Mouse (Mus musculus): ENCODE results near the gene Cyp2u1.

Cyp2u1 gene

GRCm38 (mm10) chr3:131255399-131255981, 47.5 kb downstream of the Cyp2u1 start:
- no peak for DNase-seq (ENCODE audit: low read depth, low spot score)

- DNase-seq (ENCODE audit: low read depth, low spot score), result no peak
Observed at GRCm38 (mm10) chr3:131254991-131255390, 48.0 kb downstream of the Cyp2u1 start.

DNA sequence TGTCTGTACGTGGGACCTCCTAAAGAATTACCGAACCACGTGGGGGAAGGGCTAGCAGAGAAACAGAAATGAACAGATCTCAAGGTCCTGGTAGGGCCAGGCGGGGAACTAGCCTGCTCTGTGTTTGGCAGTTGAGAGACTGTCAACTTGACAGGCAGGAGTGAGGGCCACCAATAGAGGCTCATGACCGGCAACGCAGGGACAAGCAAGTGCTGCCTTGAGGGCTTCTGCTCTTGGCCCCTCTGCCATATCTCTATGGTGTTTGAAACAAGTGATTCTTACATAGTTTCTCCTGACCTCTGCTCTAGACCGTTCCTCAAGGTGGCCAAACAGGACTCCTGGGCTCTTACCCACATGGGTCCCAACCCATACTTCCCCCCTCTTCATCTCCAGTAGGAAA, 51.4 kb downstream of the Cyp2u1 start:
- DNase-seq (ENCODE audit: low read depth, low spot score), result no peak

- DNase-seq (ENCODE audit: low read depth, low spot score), result no peak
Observed at GRCm38 (mm10) chr3:131250978-131251377, 52.0 kb downstream of the Cyp2u1 start.

- no peak for DNase-seq (ENCODE audit: low read depth, low spot score)
Observed at GRCm38 (mm10) chr3:131250283-131250682, 52.7 kb downstream of the Cyp2u1 start.

DNA sequence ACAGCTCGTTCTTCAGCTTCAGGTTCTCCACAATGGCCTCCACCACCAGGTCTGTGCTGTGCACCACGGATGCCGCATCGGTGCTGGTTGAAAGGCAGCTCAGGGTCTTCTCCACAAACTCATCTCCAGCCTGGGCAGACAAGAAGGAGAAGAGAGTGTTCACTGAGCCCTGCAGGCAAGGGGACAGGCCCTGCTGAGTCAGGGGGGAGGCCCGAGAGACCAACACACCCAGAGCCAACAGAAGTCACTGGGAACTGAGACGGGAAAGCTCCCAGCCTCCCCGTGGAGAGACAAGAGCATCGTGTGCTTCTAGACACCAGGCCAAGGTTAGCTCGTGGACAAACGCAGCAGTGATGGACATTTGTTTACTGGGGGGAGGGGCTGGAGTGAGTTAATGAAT, 54.6 kb downstream of the Cyp2u1 start:
- peak; percentile 29 for DNase-seq (ENCODE audit: low read depth, low spot score)

DNA sequence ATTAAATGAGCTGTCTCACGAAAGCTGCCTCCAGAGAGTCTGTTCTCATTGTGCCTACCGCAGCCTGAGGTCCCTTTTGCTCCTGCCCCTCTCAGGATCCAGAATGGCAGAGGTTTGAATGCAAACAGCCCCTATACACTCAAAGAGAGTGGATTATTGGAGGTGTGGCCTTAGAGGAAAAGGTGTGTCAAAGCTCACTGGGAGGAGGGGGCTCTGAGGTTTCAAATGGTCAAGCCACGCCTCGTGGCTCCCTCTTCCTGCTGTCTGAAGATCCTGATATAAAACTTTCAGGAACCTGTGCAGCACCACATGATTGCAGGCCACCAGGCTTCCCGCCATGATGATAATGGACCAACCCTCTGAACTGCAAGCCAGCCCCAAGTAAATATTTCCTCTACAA, 55.2 kb downstream of the Cyp2u1 start:
- DNase-seq (ENCODE audit: low read depth, low spot score), result no peak

DNA sequence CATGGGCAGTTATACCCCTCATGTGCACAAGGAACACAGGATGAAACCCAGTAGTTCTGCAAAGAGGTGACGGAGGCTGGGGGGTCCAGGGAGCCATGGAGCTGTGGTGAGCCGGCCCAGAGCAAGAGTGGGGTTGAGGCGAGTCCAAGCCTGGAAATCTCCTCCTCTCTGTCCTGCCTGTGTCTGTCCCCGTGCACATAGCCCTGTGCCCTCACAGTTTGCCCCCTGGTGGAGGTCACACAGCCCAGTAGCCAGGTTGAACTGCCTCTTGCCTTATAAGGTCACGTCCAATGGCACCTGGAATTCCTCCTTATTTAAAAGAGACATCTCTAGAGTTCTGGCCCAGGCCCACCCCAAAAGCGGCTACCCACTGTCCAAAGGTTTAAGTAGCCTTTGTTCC, 55.6 kb downstream of the Cyp2u1 start:
- no peak for DNase-seq (ENCODE audit: low read depth, low spot score)

GRCm38 (mm10) chr3:131246579-131247046, 56.4 kb downstream of the Cyp2u1 start:
- no peak for DNase-seq (ENCODE audit: low read depth, low spot score)

DNA sequence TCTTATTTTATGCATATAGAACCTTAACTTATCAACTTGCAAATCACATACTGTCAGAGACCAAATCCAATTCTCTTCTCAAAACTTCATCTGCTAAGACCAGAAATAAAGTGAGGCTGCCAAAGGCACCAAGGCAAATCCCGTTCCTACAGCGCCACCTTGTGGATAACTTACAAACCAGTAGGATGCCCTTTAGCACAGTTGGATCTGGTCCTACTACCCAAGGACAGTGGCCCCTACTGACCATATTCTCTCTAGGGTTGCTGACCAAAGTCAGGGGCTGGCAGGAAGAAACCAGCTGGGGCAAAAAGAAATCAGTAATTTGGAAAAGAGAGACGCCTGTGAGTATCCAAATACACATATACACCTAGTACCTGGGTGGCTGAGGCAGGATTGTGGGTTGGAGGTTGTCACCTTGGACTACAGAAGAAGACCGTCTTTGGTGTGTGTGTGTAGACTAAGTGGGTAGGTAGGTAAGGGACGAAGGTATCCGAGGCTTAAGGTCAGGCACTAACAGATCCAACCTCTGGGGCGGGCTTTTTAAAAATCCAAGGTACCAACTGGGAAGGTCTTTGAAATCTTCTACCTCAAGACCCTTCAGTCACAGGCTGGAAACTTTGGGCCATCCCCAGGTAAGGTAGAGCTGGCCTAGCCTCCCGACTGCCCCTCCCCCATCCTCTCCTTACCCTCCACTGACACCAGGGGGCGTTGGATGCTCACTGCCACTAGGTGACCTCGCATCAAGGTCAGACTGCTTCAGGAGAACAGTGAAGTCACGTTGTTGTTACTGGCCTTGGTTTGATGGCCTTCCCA, 57.1 kb downstream of the Cyp2u1 start:
- DNase-seq (ENCODE audit: low read depth, low spot score), result peak; percentile 73

Measured in A20 (cell line).